Mouse (Mus musculus) cerebellum, postnatal 14 days (tissue): ENCODE measurements at regions not wholly inside any gene's neighbourhood (a gene's known extent, or its start where the extent isn't known, plus 50 kb on each side); places are given as distances from the start of the nearest gene placed in this dataset.

Experiments
- DNase-seq, 2 experiments: peaks; one replicate each; pipeline ENCODE4 v3.0.0; 2021; ENCODE audit warnings: mixed read lengths in 2 of 2

GRCm38 (mm10) chr1:64361959-64362638 lies 170.3 kb upstream of the Creb1 start:
- peak; percentile 17 to 49 for DNase-seq

GRCm38 (mm10) chr1:64343268-64343667 lies 189.2 kb upstream of the Creb1 start:
- no peak for DNase-seq

- DNase-seq, result peak; percentile 87 to 93
Measured at GRCm38 (mm10) chr1:64341596-64341995, 190.8 kb upstream of the Creb1 start.

GRCm38 (mm10) chr1:64338575-64338961 lies 193.9 kb upstream of the Creb1 start:
- peak in 1 of 2 experiments; percentile 9 for DNase-seq

GRCm38 (mm10) chr1:64337619-64338574 lies 194.5 kb upstream of the Creb1 start:
- DNase-seq, result no peak

GRCm38 (mm10) chr1:64331566-64331965 lies 200.9 kb upstream of the Creb1 start:
- no peak for DNase-seq

- no peak for DNase-seq
Measured at GRCm38 (mm10) chr1:64330721-64331120, 201.7 kb upstream of the Creb1 start.

- no peak for DNase-seq
Measured at GRCm38 (mm10) chr1:64322197-64322596, 200.1 kb upstream of the Klf7 start.

GRCm38 (mm10) chr1:64319155-64319582 lies 197.1 kb upstream of the Klf7 start:
- no peak for DNase-seq

- DNase-seq, result peak; percentile 54 to 70
Measured at GRCm38 (mm10) chr1:64318440-64319154, 196.5 kb upstream of the Klf7 start.

GRCm38 (mm10) chr1:64317032-64317636 lies 195.1 kb upstream of the Klf7 start:
- DNase-seq, result no peak

GRCm38 (mm10) chr1:64311371-64311770 lies 189.3 kb upstream of the Klf7 start:
- DNase-seq, result no peak

- no peak for DNase-seq
Measured at GRCm38 (mm10) chr1:64308560-64308959, 186.5 kb upstream of the Klf7 start.

- DNase-seq, result no peak
Measured at GRCm38 (mm10) chr1:64308088-64308487, 186.0 kb upstream of the Klf7 start.

GRCm38 (mm10) chr1:64305427-64306213 lies 183.5 kb upstream of the Klf7 start:
- peak; percentile 77 for DNase-seq

- DNase-seq, result peak; percentile 34 to 52
Measured at GRCm38 (mm10) chr1:64302833-64303358, 180.8 kb upstream of the Klf7 start.

GRCm38 (mm10) chr1:64301530-64302061 lies 179.5 kb upstream of the Klf7 start:
- DNase-seq, result no peak

GRCm38 (mm10) chr1:64300951-64301529 lies 179.0 kb upstream of the Klf7 start:
- no peak for DNase-seq

- no peak for DNase-seq
Measured at GRCm38 (mm10) chr1:64298950-64299349, 176.9 kb upstream of the Klf7 start.

- no peak for DNase-seq
Measured at GRCm38 (mm10) chr1:64298188-64298587, 176.1 kb upstream of the Klf7 start.

GRCm38 (mm10) chr1:64297343-64297742 lies 175.3 kb upstream of the Klf7 start:
- no peak for DNase-seq
